Mouse (Mus musculus) megakaryocyte, embryonic 14.5 days (primary cell): ENCODE results near the gene Epb41l2.

ENCODE experiments used
- FLI1 ChIP-seq: IDR thresholded peaks from 2 replicates; pipeline ENCODE4 v1.6.1; 2012; ENCODE audit warnings: low read length, inconsistent platforms, mixed read lengths
- GATA1 ChIP-seq: IDR thresholded peaks from 3 replicates; pipeline ENCODE4 v1.6.1; 2012; ENCODE audit warnings: mixed read lengths, low read length, inconsistent platforms, borderline replicate concordance

DNA sequence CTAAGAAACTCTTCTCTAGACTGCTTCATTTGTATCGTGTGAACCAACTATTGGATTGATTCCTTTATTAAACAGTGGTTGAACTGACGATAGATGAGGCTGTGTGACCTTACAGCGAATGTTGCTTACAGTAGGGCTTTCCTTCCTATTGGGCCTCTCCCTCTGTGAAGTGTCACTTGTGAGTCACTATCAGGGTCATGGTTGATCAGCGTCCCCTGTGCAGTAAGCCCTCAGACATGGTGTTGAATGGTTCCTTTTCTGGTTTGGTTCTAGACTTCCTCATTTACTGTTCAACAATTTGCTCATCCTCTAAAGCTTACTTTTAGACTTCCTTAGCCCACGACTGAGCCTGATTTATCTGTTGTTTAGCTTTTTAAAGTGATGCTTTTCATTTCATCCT is 7.1 kb downstream of the Epb41l2 start:
- no peak for TF ChIP-seq FLI1
- no peak for TF ChIP-seq GATA1
